Mouse (Mus musculus) lung, postnatal 0 days (tissue): ENCODE results near the gene Scly. TPM values are rescaled to one million over a fixed set of nuclear protein-coding genes. Genes with fewer than 3 reads are reported as not detected.

Experiments
- ATAC-seq: fragments of 200-750 bp; cut with Nextera tagmentation; 2 replicates; pipeline ENCODE4 v1.8.0; 2017; ENCODE audit warnings: moderate library complexity
- DNase-seq: peaks from one replicate; pipeline ENCODE4 v3.0.0-alpha.2; 2016; ENCODE audit warnings: low spot score
- H3K27ac ChIP-seq: fragments of 300-500 bp; sonication (generic); 2 replicates; pipeline ENCODE4 v1.5.1; 2014; ENCODE audit warnings: antibody characterized with exemption, mild to moderate bottlenecking, low read length, mixed read lengths
- H3K27me3 ChIP-seq: fragments of 300-500 bp; sonication (generic); replicated peaks from 2 replicates; pipeline ENCODE4 v1.6.1; 2014; ENCODE audit warnings: low read length, mixed read lengths; ENCODE audit not compliant: insufficient read depth
- H3K36me3 ChIP-seq: fragments of 300-500 bp; sonication (generic); 2 replicates; pipeline ENCODE4 v1.6.1; 2014; ENCODE audit warnings: low read length, mixed read lengths; ENCODE audit not compliant: insufficient read depth
- H3K4me1 ChIP-seq: fragments of 300-500 bp; sonication (generic); 2 replicates; pipeline ENCODE4 v1.6.1; 2014; ENCODE audit warnings: antibody characterized with exemption, low read depth, low read length, mixed read lengths; ENCODE audit not compliant: insufficient read depth
- H3K4me2 ChIP-seq: fragments of 300-500 bp; sonication (generic); replicated peaks from 2 replicates; pipeline ENCODE4 v1.6.1; 2014; ENCODE audit warnings: low read depth, mild to moderate bottlenecking, low read length, moderate library complexity, mixed read lengths
- H3K4me3 ChIP-seq: fragments of 300-500 bp; sonication (generic); 2 replicates; pipeline ENCODE4 v1.5.1; 2014; ENCODE audit warnings: low read depth, low read length
- H3K9ac ChIP-seq: fragments of 300-500 bp; sonication (generic); replicated peaks from 2 replicates; pipeline ENCODE4 v1.6.1; 2014; ENCODE audit warnings: low read depth, mild to moderate bottlenecking
- H3K9me3 ChIP-seq: fragments of 300-500 bp; sonication (generic); 2 replicates; pipeline ENCODE4 v1.6.1; 2016; ENCODE audit warnings: low read length, mixed read lengths
- CTCF ChIP-seq: IDR thresholded peaks from 2 replicates; pipeline ENCODE4 v1.5.1; 2016; ENCODE audit warnings: antibody characterized with exemption, mild to moderate bottlenecking
- EP300 ChIP-seq: IDR thresholded peaks from 2 replicates; pipeline ENCODE4 v1.6.1; 2016; ENCODE audit warnings: antibody characterized with exemption, mild to moderate bottlenecking, control low read depth
- WGBS: fragments of 180-500 bp; shearing (Covaris S2); extraction: QIAGEN DNeasy Blood & Tissue Kit; methylation state at CpG from one replicate; pipeline ENCODE4 v1.1.7; 2014; 5-methylcytosine and 5-hydroxymethylcytosine counted together
- polyA plus RNA-seq: library from polyadenylated mRNA; unstranded; fragments of >200 nt; fragmentation: Nextera tagmentation; extraction: Ambion mirVana; gene quantifications from 2 replicates; pipeline ENCODE4 v1.2.1, GENCODE M21; 2015

Gene Scly
- polyA plus RNA-seq, 1 experiment from 2014 or later: 8.7 TPM

DNA sequence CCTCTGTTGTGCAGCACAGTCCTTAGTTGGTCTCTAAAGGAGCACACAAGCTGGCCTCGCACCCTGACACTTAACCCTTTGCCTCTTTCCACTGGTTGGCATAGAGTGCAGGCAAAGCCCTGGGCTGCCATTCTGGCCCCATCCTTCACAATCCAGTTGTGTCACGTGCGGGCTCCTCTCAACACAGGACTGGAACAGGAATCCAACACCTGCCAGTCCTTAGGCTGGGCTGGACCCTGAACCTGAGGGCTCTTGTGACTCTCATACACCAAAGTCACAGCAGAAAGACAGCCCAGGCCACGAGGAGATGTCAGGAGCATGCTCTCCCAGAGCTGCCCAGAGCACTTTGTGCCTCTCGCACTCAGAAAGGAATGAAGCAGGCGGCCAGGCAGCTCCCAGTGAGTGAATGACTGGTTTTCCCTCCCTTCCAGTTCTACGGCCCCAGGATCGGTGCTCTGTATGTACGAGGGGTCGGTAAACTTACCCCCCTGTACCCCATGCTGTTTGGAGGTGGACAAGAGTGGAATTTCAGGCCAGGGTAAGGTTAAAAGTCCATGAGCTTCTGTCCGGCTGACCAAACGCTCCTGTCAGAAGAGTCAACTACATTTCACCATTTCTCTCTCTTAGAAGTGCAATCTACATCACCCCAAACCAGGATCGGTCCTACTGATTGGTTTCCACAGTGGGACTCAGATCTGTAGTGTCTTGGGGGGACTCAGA, 11.4 kb downstream of the Scly start:
- no peaks in the 10 kb centered on the region for H3K4me1 ChIP-seq
- no peak for DNase-seq
- no peak overlapping the region for H3K4me3 ChIP-seq
- WGBS: 93% methylated on average over 13 of the region's 13 CpGs
- H3K9me3 ChIP-seq: no peaks in the 10 kb centered on the region
- ATAC-seq: no peak
- H3K27ac ChIP-seq: no peak overlapping the region
- H3K4me2 ChIP-seq: no peak overlapping the region
- no peak overlapping the region for H3K9ac ChIP-seq
- H3K27me3 ChIP-seq: no peaks in the 10 kb centered on the region
- no peak for TF ChIP-seq CTCF
- peaks cover 32% of the 10 kb centered on the region; the same call in 1 of the 2 replicates for H3K36me3 ChIP-seq

DNA sequence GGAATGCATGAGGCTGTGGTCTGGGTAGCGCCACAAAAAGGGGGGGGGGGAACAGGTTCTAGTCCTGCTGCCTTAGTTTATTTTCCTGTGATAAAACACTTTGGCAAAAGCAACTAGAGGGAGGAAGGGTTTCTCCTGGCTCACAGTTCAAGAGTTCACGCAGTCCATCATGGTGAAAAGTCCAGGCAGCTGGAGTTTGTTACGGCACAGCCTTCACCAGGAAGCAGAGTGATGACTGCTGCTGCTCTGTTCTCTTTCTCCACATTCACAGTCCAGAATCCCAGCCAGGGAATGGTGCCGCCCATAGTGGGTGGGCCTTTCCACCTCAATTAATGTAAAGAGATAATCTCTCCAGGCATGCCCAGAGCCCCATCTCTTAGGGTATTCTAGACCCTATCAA, 14.1 kb downstream of the Scly start:
- H3K4me3 ChIP-seq: no peak overlapping the region
- WGBS: 82% methylated on average over 4 of the region's 4 CpGs
- no peak overlapping the region for H3K4me2 ChIP-seq
- no peak for ATAC-seq
- no peaks in the 10 kb centered on the region for H3K9me3 ChIP-seq
- H3K27ac ChIP-seq: no peak overlapping the region
- no peak overlapping the region for H3K9ac ChIP-seq
- H3K27me3 ChIP-seq: no peaks in the 10 kb centered on the region
- H3K4me1 ChIP-seq: no peaks in the 10 kb centered on the region
- peaks cover 20% of the 10 kb centered on the region; the same call in 1 of the 2 replicates for H3K36me3 ChIP-seq
- no peak for DNase-seq
- no peak for TF ChIP-seq EP300
- TF ChIP-seq CTCF: no peak

DNA sequence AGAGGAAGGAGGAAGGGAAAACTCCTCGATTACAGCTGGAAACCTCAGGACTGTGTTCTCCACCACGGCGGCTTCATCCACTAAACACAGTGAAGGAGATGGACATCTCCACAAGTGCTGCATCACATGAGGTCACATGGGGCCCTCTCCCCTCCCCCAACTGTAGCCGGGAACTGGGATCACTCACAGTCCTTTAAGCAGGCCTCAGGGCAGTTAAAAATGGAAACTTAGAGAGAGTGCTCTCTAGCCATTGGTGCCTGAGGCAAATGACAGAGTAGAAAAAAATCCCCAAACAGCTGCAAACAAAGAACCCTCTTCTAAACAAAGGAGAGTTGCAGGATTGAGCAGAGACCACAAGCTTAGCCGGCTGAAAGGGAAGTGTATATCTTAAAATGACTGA, 15.1 kb downstream of the Scly start:
- 43% methylated on average over 5 of the region's 5 CpGs for WGBS
- peak; percentile 25; the same call in 1 of the 2 replicates for ATAC-seq
- no peak overlapping the region for H3K27ac ChIP-seq

GRCm38 (mm10) chr1:91317656-91318055, 19.5 kb downstream of the Scly start:
- Histone ChIP-seq H3K36me3 (no peaks in the 10 kb centered on the region), H3K27ac (no peak overlapping the region), H3K27me3 (no peaks in the 10 kb centered on the region), H3K9me3 (no peaks in the 10 kb centered on the region), H3K4me2 (no peak overlapping the region), H3K4me3 (no peak overlapping the region), H3K4me1 (no peaks in the 10 kb centered on the region), H3K9ac (no peak overlapping the region)
- WGBS: 80% methylated on average over 6 of the region's 6 CpGs
- no peak for TF ChIP-seq CTCF
- TF ChIP-seq EP300: no peak
- DNase-seq (no peak), ATAC-seq (no peak)

More for the DNA sequence above, 15.1 kb downstream of the Scly start:
- no peak for DNase-seq
- Histone ChIP-seq H3K4me3 (no peak overlapping the region), H3K4me2 (no peak overlapping the region), H3K27me3 (no peaks in the 10 kb centered on the region), H3K9me3 (no peaks in the 10 kb centered on the region), H3K36me3 (peaks cover 13% of the 10 kb centered on the region; the same call in 1 of the 2 replicates), H3K9ac (no peak overlapping the region), H3K4me1 (no peaks in the 10 kb centered on the region)
- TF ChIP-seq CTCF (no peak), EP300 (no peak)

DNA sequence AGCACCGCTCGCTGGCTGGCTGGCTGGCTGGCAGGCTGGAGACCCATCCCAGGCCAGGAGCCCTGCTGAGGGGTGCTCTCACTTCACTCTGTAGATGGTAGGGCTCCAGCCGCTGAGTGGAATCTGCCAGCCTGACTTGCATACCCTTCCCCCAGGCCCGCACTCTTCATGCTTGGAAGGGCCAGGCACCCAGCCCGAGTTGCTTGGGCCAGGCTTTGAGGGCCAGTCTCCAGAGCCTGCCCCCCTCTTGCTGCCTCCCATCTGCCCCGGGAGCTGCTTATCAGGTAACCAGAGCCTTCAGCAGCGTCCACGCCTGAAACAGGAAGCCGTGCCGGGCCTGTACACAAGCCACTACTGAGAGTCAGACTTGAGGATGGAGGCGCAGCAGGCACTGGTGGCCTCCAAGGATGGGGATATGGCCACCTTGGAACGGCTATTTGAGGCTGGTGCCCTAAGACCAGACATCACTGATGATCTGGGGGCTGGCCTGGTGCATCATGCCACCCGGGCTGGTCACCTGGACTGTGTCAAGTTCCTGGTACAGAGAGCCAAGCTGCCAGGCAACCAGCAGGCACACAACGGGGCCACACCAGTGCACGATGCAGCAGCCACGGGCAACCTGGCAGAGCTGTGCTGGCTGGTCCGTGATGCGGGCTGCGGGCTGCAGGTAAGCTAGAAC, 23.8 kb downstream of the Scly start, which contains the start of gene Espnl:
Espnl (plus strand) TSS at position 316 of the 679 bp plus-strand sequence.
- TF ChIP-seq CTCF (no peak), EP300 (no peak)
- Histone ChIP-seq H3K9me3 (no peaks in the 10 kb centered on the region), H3K4me3 (no peak within 1 kb of the TSS), H3K9ac (no peak within 1 kb of the TSS), H3K4me2 (no peak within 1 kb of the TSS), H3K36me3 (no peaks in the 10 kb centered on the region), H3K27ac (no peak within 1 kb of the TSS), H3K27me3 (no peaks in the 10 kb centered on the region), H3K4me1 (no peaks in the 10 kb centered on the region)
- DNase-seq (no peak), ATAC-seq (no peak; the same call in 1 of the 2 replicates)
- WGBS: 48% methylated on average over 19 of the region's 19 CpGs

DNA sequence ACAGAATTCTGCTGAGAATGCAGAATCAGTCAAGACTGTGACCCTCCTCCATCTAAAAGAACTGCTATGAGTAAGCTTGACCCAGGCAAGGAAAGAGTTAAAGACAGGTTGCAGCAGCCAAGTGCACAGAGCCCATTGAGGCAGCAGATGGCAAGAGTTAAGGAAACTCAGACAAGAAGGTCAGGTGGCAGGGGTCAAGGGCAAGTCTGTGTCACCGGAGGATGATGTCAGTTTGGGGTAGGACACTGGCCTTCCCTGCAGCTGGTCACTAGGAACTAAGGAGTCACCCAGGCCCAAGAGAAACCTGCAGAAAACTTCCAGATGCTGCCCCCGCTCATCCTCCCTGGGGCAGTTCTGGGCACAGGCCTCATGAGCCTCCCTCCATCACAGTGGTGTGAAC, 26.5 kb downstream of the Scly start:
- no peaks in the 10 kb centered on the region for H3K27me3 ChIP-seq
- no peak overlapping the region for H3K4me2 ChIP-seq
- ATAC-seq (no peak), DNase-seq (no peak)
- no peaks in the 10 kb centered on the region for H3K9me3 ChIP-seq
- H3K4me1 ChIP-seq: no peaks in the 10 kb centered on the region
- H3K36me3 ChIP-seq: no peaks in the 10 kb centered on the region
- 65% methylated on average over 2 of the region's 2 CpGs for WGBS
- no peak for TF ChIP-seq CTCF
- no peak for TF ChIP-seq EP300
- no peak overlapping the region for H3K4me3 ChIP-seq
- H3K9ac ChIP-seq: no peak overlapping the region
- no peak overlapping the region for H3K27ac ChIP-seq
